Mouse (Mus musculus): ENCODE measurements around the gene Olfr571. TPM values are rescaled to one million over a fixed set of nuclear protein-coding genes. Genes with fewer than 3 reads are reported as not detected.
A peak's percentile ranks its signal among the peaks of the same experiment; 100 is the strongest.

Gene Olfr571
- total RNA-seq (2014; fragmentation: Nextera tagmentation) (not detected in 2 replicates), total RNA-seq (2017) (not detected in 2 replicates)

DNA sequence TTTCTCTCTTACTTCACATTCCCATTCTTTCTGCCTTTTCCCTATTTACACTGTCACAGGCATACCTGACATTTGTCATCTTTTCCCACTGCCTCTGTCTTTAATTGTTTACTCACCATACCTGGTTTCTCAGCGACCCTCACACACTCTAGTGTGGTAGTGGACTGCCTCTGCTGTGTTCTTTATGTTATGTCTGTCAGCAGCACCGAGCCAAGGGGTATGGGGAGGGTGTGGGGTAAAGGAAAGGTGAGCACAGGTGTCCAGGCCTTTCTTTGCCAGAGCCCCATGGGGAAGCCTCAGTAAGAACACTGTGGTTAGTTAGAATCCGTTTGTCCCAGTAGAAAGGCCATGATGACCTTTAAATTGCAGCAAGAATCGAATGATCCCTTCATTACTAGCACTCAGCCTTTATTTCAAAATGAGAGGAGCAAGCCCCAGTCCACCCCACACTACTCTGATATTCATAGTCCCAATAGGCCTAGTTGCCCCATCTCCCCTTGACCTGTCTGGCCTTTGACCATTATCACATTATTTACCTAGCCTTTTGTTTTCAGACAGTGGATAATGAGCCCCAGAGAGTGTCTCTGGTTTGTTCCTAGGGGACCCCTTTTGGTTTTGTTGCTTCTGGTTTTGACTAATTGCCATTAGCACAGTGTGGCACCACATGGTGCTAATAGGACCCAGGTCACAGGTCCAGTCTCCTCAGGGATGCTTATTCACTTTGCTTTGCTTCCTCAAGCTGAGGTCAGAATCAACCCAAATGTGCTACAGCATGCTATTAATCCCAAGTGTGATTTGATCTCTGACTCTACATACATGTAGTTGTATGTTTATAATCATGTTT lies at the start of gene Olfr571:
Gene Olfr571 (minus strand): TSS at position 505 of the 844 bp plus-strand sequence.
- ATAC-seq (replicated peaks; ENCODE audit: low FRiP score, low TSS enrichment, poor library complexity, severe bottlenecking) = no peak

DNA sequence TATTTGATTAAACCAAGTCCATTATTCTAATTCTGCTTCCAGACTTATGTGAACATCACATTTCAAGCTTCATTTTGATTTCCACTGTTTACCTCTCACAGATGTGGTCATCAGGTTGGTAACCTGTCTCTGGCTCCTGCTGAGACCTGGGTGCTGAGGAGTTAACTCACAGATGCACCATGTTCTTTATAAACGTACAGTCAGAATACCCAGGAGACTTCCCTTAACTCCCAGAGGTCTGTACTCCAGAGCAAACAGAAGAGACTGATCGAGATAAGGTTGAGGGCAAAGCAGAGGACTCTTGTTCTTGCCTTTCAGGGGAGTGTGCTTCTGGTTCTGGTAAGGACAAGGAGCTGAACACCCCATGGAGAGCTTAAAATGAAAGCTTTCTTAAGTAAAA lies 45.0 kb upstream of the Olfr571 start, which contains the start of gene Olfr576:
Gene Olfr576 (plus strand): TSS at position 301 of the 400 bp plus-strand sequence.
- no peak for ATAC-seq (replicated peaks; ENCODE audit: low FRiP score, low TSS enrichment, poor library complexity, severe bottlenecking)

DNA sequence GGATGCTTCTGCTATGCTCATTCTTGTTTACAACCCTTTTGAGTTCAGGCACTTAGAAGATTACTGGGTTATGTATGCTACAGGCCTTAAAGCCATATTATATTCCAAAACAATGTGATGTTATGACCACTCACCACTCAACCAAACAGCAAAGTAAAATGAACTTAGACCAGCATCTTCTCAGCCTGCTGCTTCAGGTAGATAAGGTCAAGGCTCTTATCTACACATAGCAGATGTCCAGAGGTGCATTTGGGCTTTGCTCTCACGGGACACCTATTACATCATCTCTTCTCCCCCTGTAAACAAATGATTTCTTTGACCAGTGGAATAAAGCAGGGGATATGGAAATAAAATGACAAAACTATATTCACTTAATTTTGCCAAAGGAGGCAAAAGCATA lies 41.3 kb upstream of the Olfr571 start, which contains the start of gene Olfr575:
Gene Olfr575 (minus strand): TSS at position 183 of the 400 bp plus-strand sequence.
- ATAC-seq (replicated peaks; ENCODE audit: low FRiP score, low TSS enrichment, poor library complexity, severe bottlenecking) = no peak

DNA sequence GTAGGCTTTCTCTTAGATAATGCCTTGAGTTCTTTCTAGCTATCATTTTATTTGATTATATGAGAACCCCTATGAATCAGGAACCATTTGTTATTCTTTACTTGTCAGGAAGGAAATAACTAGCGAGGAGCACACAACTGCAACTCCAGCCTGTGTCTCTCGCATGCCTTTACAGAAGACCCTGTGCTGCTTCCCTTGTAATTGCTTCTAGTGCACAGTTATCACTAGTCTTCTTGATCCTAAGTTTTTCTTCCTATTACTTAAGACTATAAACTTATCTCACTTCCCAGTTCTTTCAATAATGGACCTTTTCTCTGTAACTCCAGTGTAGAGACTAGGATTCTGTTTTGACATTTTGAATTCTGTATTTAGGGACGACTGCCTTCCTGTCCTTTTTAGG lies 40.8 kb upstream of the Olfr571 start:
- no peak for ATAC-seq (replicated peaks; ENCODE audit: low FRiP score, low TSS enrichment, poor library complexity, severe bottlenecking)

DNA sequence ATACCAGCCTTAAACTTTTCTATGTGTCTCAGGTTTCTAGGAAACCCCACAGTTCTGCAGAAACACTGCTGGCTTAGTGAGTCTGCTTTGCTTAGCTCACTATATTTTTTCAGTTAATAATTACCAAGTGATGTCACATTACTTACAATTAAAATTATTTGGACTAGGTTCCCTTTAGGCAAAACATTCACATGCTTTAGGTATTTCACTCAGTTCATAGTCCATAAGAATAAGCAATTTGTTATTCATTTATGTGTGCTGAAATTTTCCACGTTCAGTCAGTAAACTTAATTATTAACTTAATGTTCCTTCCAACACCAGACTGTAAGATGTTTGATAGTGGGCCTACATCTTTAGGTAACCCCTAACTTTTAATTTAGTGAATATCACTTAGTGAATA lies 33.4 kb upstream of the Olfr571 start:
- ATAC-seq (replicated peaks; ENCODE audit: low FRiP score, low TSS enrichment, poor library complexity, severe bottlenecking) = no peak

DNA sequence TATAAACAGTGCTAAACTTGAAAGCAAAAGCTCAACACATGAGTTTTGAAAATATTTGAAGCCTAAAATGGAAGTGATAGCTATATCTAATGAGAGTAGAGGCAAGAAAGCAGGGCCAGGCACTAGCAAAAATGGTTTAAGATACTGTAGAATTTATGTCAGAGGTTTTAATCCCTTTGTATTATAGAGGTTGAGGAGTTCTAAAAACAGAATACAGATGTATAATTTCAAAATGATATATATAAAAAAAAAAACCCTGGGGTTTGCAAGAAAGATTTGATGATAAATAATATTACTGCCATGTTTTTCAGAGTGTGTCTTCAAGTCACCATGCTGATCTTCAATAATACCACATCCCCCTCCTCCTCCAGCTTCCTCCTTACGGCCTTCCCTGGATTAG lies 30.8 kb upstream of the Olfr571 start, which contains the start of gene Olfr574:
Gene Olfr574 (plus strand): TSS at position 301 of the 400 bp plus-strand sequence.
- ATAC-seq (replicated peaks; ENCODE audit: low FRiP score, low TSS enrichment, poor library complexity, severe bottlenecking) = no peak

DNA sequence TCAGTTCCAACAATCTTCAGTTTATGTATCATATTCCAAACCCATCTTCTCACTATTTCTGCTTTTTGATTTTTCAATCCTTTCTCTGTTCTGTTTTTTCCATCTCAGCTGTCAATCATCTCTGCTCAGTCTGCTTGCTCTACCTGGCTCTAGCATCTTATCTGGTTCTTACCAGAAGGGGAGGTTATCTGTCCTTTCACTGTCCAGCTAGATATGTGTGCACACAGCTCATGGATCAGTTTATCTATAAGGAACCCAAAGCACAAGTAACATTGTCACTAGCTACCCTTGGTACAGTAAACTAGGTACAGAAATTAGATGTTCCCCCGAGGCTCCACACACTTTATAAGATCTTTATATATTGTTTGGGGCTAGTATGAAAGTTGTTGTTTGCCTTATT lies 26.1 kb upstream of the Olfr571 start:
- no peak for ATAC-seq (replicated peaks; ENCODE audit: low FRiP score, low TSS enrichment, poor library complexity, severe bottlenecking)

DNA sequence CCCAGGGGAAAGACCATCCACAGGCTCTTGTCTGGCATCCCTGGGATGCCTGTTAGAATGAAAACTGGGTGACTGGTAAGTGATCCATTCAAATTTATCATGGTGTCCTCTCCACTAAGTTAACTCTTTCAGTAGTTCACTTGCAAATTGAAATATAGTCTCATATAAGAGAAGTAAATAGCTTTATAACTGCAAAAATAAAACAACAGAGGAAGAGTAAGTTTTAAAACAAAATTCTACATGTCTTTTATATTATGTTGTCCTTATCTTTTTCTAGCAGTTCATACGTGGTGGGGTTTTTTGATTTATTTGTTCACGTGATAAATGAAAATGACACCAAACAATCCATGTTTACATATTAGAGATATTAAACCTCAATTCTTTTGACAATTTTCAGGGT lies 25.1 kb upstream of the Olfr571 start, which contains the start of gene Olfr573-ps1:
Gene Olfr573-ps1 (minus strand): TSS at position 101 of the 400 bp plus-strand sequence.
- no peak for ATAC-seq (replicated peaks; ENCODE audit: low FRiP score, low TSS enrichment, poor library complexity, severe bottlenecking)

DNA sequence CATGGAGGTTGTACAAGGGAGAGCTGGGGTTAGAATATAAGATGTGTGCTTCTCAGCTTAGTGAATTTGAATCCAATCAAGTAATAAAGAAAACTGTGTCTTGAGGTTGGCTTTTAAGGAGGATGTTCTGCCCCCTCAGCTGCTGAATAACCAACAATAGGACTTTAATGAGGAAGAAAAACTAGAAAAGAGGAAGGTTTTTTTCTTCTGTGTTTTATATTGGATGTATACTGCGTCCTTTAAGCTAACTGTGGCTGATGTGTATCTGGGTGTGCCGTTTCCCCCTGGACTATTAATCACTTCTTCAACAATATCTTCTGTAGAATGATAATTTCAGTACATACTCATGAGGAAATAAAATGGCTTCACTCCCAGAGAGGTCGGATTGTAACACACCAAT lies 9.8 kb upstream of the Olfr571 start:
- ATAC-seq (replicated peaks; ENCODE audit: low FRiP score, low TSS enrichment, poor library complexity, severe bottlenecking) = no peak

DNA sequence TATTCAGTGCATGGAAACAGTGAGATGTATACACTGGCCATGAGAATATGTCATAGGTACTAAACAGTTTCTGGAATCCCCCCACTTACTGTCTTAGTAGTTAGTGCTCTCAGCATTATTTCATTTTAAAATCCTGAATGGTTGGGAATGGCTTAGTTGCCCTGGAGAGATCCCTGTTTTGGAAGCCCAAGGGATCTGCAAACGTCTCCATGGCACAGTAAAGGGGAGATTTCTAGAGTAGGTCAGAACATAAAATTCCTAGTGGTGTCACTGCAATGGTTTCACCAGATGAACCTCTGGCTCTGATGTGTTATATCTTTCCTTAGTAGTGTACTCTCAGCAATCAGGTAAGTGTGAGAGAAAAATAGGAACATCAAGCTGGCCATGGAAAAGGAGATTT lies 6.8 kb upstream of the Olfr571 start, which contains the start of gene Olfr572:
Gene Olfr572 (plus strand): TSS at position 301 of the 400 bp plus-strand sequence.
- ATAC-seq (replicated peaks; ENCODE audit: low FRiP score, low TSS enrichment, poor library complexity, severe bottlenecking) = no peak

DNA sequence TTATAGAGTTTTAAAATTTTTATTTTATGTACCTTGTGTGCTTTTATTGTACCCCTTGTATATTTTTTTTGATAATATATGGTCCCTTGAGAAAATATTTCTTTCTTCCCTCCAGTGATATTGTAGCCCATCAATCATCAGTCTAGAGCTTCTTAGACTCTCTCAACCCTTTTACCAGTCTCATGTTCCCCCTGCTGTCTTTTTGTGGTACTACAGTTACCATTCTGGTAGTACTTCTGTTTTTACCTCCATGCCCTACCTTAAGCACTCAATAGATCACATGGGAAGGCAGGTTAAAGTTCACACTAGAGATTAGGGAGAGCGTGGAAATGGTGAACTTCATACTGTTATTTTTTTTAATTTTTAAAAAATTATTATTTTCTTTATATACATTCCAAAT lies 2.3 kb upstream of the Olfr571 start:
- ATAC-seq (replicated peaks; ENCODE audit: low FRiP score, low TSS enrichment, poor library complexity, severe bottlenecking) = peak; percentile 91

DNA sequence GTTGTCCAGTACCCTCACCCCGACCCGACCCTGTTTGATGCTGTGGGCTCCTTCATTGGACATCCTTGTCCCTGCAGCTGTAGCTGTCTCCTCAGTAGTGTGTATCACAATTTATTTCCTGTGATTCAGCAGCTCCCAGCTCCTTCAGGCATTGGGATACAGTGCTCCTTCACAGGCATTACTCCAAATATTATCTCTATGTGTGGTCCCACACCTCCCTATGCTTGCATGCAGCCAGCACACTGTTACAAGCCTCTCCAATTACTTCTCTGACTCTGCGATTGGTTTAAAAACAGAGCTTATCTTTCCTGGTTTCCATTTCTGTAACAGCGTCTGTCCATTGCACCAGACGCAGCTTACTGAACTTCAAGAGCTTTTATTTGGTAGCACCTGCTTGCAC lies 931 bp downstream of the Olfr571 start:
- ATAC-seq (replicated peaks; ENCODE audit: low FRiP score, low TSS enrichment, poor library complexity, severe bottlenecking) = no peak

DNA sequence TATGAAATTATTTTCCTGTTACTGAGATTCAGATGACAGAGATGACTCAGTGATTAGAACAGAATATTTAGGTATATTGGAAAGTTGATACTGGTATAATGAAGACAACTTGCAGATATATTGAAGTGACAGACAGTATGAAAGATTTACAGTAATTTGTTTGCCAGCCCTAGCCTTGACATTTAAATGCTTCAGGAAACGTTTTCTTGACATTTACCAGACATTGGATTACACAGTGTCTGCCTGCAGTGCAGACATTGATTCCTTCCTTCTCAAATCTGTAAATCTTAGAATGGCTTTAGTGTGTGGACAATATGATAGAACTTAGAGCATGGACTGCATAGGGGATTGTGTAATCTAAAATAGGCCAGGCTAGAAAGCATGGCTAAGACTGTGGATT lies 2.1 kb downstream of the Olfr571 start:
- no peak for ATAC-seq (replicated peaks; ENCODE audit: low FRiP score, low TSS enrichment, poor library complexity, severe bottlenecking)

DNA sequence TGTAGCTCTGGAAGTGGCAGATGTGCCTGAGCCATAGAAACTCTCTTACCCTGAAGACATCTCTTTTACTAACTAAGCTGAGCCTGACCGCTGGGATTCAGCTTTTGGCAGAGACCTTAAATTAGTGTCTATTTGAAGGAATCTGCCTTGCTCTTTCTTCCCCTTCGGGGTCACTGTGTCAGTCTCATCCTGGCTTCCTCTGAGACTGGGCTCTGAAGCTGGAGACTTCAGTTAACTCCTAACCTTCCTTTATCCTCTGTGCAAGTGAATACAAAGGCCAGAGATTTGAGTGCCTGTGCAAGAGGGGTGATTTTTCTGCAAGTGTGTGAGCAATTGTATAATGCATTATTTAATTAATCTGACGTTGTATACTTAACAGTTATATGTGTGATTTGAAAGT lies 26.6 kb downstream of the Olfr571 start, which contains the start of gene Olfr569:
Gene Olfr569 (minus strand): TSS at position 101 of the 400 bp plus-strand sequence.
- no peak for ATAC-seq (replicated peaks; ENCODE audit: low FRiP score, low TSS enrichment, poor library complexity, severe bottlenecking)

DNA sequence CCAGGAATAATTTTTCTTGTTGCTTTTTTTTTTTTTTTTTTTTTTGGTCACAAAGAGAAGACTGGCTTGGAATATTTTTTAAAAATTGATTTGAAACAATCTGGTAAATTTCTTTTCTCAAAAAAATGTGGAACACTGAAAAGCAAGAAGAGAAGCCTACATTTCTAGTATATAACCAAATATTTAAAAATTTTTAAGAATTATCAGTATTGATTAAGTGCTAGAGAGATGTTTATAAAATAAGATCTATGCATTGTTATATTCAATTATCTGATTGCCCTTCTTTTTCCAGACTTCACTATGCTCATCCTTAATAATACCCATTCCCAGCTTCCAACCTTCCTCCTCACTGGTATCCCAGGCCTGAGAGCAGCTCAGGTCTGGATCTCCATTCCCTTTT lies 40.5 kb downstream of the Olfr571 start, which contains the start of gene Olfr568:
Gene Olfr568 (plus strand): TSS at position 301 of the 400 bp plus-strand sequence.
- no peak for ATAC-seq (replicated peaks; ENCODE audit: low FRiP score, low TSS enrichment, poor library complexity, severe bottlenecking)

DNA sequence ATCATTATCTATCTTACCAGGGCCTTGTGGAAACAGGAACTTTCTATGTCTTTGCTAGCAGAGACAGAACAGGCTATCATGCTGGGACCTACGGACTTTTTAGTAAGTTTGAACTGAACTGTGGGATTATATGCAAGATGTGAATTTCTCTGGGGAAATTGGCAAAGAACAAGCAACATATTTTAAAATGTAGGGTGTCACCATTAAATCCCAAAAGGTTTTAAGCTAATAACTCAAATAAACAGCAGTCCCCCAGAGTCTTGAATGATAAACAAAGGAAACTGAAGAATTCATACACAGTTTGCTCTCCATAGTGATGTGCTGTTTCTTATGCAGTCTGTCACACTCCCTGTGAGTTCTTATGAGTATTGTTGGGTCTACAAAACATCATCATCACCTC lies 58.7 kb downstream of the Olfr571 start, which contains the start of gene Olfr566:
Gene Olfr566 (minus strand): TSS at position 101 of the 400 bp plus-strand sequence.
- no peak for ATAC-seq (replicated peaks; ENCODE audit: low FRiP score, low TSS enrichment, poor library complexity, severe bottlenecking)

DNA sequence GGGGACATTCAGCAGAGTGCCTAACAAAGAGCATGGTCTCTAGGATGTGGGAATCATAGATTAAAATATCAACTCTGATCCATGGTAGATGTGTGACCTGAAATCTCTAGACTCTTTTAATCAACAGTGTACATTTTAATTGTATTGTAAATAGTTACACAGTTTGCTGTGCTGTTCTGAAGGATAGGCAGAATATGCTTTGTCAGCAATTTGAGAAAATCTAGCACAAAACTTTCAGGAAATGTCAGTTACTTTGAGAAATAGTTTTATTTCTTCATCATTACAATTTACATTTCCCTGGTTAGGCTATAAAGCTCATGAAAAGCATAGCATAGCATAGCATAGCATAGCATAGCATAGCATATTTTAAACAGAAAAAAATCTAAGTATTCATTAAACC lies 61.5 kb downstream of the Olfr571 start:
- no peak for ATAC-seq (replicated peaks; ENCODE audit: low FRiP score, low TSS enrichment, poor library complexity, severe bottlenecking)
